Mouse (Mus musculus) hindbrain, embryonic 16.5 days (tissue): ENCODE data around the gene Braf. TPM values are rescaled to one million over a fixed set of nuclear protein-coding genes. Genes with fewer than 3 reads are reported as not detected.
"Not testable (repeated sequence)": the region's sequence is repeated elsewhere in the genome, so short reads cannot be mapped to it uniquely, and the experiment has no call there.

Experiments
- ATAC-seq: fragments of 200-750 bp; cut with Nextera tagmentation; 2 replicates; pipeline ENCODE4 v1.8.0; 2017; ENCODE audit warnings: moderate TSS enrichment, moderate library complexity
- H3K27ac ChIP-seq: fragments of 300-500 bp; sonication (generic); 2 replicates; pipeline ENCODE4 v1.5.1; 2014; ENCODE audit warnings: low read depth, mild to moderate bottlenecking, control low read depth, low read length, moderate library complexity
- H3K27me3 ChIP-seq: fragments of 300-500 bp; sonication (generic); replicated peaks from 2 replicates; pipeline ENCODE4 v1.6.1; 2014; ENCODE audit warnings: low read length; ENCODE audit not compliant: control insufficient read depth, insufficient read depth
- H3K36me3 ChIP-seq: fragments of 300-500 bp; sonication (generic); 2 replicates; pipeline ENCODE4 v1.6.1; 2014; ENCODE audit warnings: mild to moderate bottlenecking, low read length, moderate library complexity, mixed read lengths; ENCODE audit not compliant: control insufficient read depth, insufficient read depth
- H3K4me1 ChIP-seq: fragments of 300-500 bp; sonication (generic); 2 replicates; pipeline ENCODE4 v1.6.1; 2014; ENCODE audit warnings: low read depth, low read length; ENCODE audit not compliant: control insufficient read depth, insufficient read depth
- H3K4me2 ChIP-seq: fragments of 300-500 bp; sonication (generic); 2 replicates; pipeline ENCODE4 v1.6.1; 2014; ENCODE audit warnings: mild to moderate bottlenecking, low read length, control low read depth, moderate library complexity
- H3K4me3 ChIP-seq: fragments of 300-500 bp; sonication (generic); 2 replicates; pipeline ENCODE4 v1.5.1; 2014; ENCODE audit warnings: mild to moderate bottlenecking, low read length, control low read depth, moderate library complexity
- H3K9ac ChIP-seq: fragments of 300-500 bp; sonication (generic); 2 replicates; pipeline ENCODE4 v1.6.1; 2014; ENCODE audit warnings: low read depth, mild to moderate bottlenecking, control low read depth, low read length, moderate library complexity
- H3K9me3 ChIP-seq: fragments of 300-500 bp; sonication (generic); 2 replicates; pipeline ENCODE4 v1.6.1; 2014; ENCODE audit warnings: mild to moderate bottlenecking, low read length, moderate library complexity; ENCODE audit not compliant: control insufficient read depth
- whole genome bisulfite sequencing: fragments of 180-500 bp; shearing (Covaris S2); extraction: QIAGEN DNeasy Blood & Tissue Kit; methylation state at CpG from one replicate; pipeline ENCODE4 v1.1.7; 2014; 5-methylcytosine and 5-hydroxymethylcytosine counted together
- polyA plus RNA-seq: library from polyadenylated mRNA; unstranded; fragments of >200 nt; fragmentation: Nextera tagmentation; extraction: Ambion mirVana; gene quantifications from 2 replicates; pipeline ENCODE4 v1.2.1, GENCODE M21; 2015

Braf gene
- polyA plus RNA-seq, 1 experiment from 2014 or later, result 20.7 TPM

- H3K9ac ChIP-seq, result peak overlapping the region; percentile 96
- peak overlapping the region; percentile 96 for H3K4me3 ChIP-seq
- WGBS, result under 1% methylated on average over 12 of the region's 12 CpGs
- H3K27ac ChIP-seq, result peak overlapping the region; percentile 98
- H3K4me2 ChIP-seq, result peak overlapping the region; percentile 98
- peak; percentile 53 for ATAC-seq
- no peaks in the 10 kb centered on the region for H3K36me3 ChIP-seq
- no peaks in the 10 kb centered on the region for H3K9me3 ChIP-seq
- H3K4me1 ChIP-seq, result peaks cover 24% of the 10 kb centered on the region
- no peaks in the 10 kb centered on the region for H3K27me3 ChIP-seq
Observed at GRCm38 (mm10) chr6:39724542-39724865, 759 bp downstream of the Braf start.

- Histone ChIP-seq H3K4me2 (peak overlapping the region; percentile 98), H3K4me1 (peaks cover 24% of the 10 kb centered on the region), H3K9ac (peak overlapping the region; percentile 96), H3K4me3 (peak overlapping the region; percentile 96), H3K9me3 (no peaks in the 10 kb centered on the region), H3K27me3 (no peaks in the 10 kb centered on the region), H3K27ac (peak overlapping the region; percentile 98; the same call in 1 of the 2 replicates), H3K36me3 (no peaks in the 10 kb centered on the region)
- no peak for ATAC-seq
- WGBS, result 2% methylated on average over 7 of the region's 7 CpGs
Observed at GRCm38 (mm10) chr6:39724071-39724470, 1.2 kb downstream of the Braf start.

GRCm38 (mm10) chr6:39718567-39718966, 6.7 kb downstream of the Braf start:
- no peaks in the 10 kb centered on the region for H3K9me3 ChIP-seq
- 67% methylated on average over 6 of the region's 6 CpGs for WGBS

GRCm38 (mm10) chr6:39717049-39717448, 8.2 kb downstream of the Braf start:
- H3K27me3 ChIP-seq, result no peaks in the 10 kb centered on the region
- WGBS, result 88% methylated on average over 2 of the region's 2 CpGs
- H3K4me2 ChIP-seq, result no peak overlapping the region

More at GRCm38 (mm10) chr6:39718567-39718966, 6.7 kb downstream of the Braf start:
- no peak overlapping the region for H3K4me2 ChIP-seq
- H3K27me3 ChIP-seq, result no peaks in the 10 kb centered on the region
- H3K9ac ChIP-seq, result no peak overlapping the region
- no peak overlapping the region for H3K27ac ChIP-seq
- no peak overlapping the region for H3K4me3 ChIP-seq
- H3K36me3 ChIP-seq, result no peaks in the 10 kb centered on the region
- H3K4me1 ChIP-seq, result peaks cover 19% of the 10 kb centered on the region
- ATAC-seq, result no peak

GRCm38 (mm10) chr6:39714341-39714740, 10.9 kb downstream of the Braf start:
- Histone ChIP-seq H3K9ac (no peak overlapping the region), H3K4me1 (no peaks in the 10 kb centered on the region), H3K27me3 (no peaks in the 10 kb centered on the region), H3K4me2 (no peak overlapping the region), H3K27ac (no peak overlapping the region), H3K9me3 (no peaks in the 10 kb centered on the region), H3K36me3 (no peaks in the 10 kb centered on the region), H3K4me3 (no peak overlapping the region)
- WGBS, result 81% methylated on average over 7 of the region's 7 CpGs
- no peak for ATAC-seq

More at GRCm38 (mm10) chr6:39717049-39717448, 8.2 kb downstream of the Braf start:
- Histone ChIP-seq H3K36me3 (no peaks in the 10 kb centered on the region), H3K4me3 (no peak overlapping the region), H3K9me3 (no peaks in the 10 kb centered on the region), H3K4me1 (peaks cover 9% of the 10 kb centered on the region), H3K27ac (no peak overlapping the region), H3K9ac (no peak overlapping the region)
- ATAC-seq, result no peak

- Histone ChIP-seq H3K36me3 (no peaks in the 10 kb centered on the region), H3K9me3 (no peaks in the 10 kb centered on the region), H3K9ac (no peak overlapping the region), H3K4me3 (no peak overlapping the region), H3K27ac (no peak overlapping the region), H3K4me2 (no peak overlapping the region), H3K4me1 (no peaks in the 10 kb centered on the region), H3K27me3 (no peaks in the 10 kb centered on the region)
- no peak for ATAC-seq
- 76% methylated on average over 3 of the region's 3 CpGs for WGBS
Observed at GRCm38 (mm10) chr6:39713399-39713798, 11.9 kb downstream of the Braf start.

GRCm38 (mm10) chr6:39705625-39706024, 19.6 kb downstream of the Braf start:
- H3K9ac ChIP-seq, result no peak overlapping the region
- no peak overlapping the region for H3K4me2 ChIP-seq
- no peaks in the 10 kb centered on the region for H3K36me3 ChIP-seq
- H3K27ac ChIP-seq, result no peak overlapping the region
- H3K27me3 ChIP-seq, result no peaks in the 10 kb centered on the region
- ATAC-seq, result no peak
- 92% methylated on average over 4 of the region's 4 CpGs for WGBS
- no peaks in the 10 kb centered on the region for H3K9me3 ChIP-seq
- no peak overlapping the region for H3K4me3 ChIP-seq
- no peaks in the 10 kb centered on the region for H3K4me1 ChIP-seq

- H3K36me3 ChIP-seq, result no peaks in the 10 kb centered on the region
- no peak; the same call in 1 of the 2 replicates for ATAC-seq
- 50% methylated on average over 1 of the region's 1 CpGs for WGBS
Observed at GRCm38 (mm10) chr6:39693126-39693525, 32.1 kb downstream of the Braf start.

GRCm38 (mm10) chr6:39686839-39687238, 38.4 kb downstream of the Braf start:
- not testable (repeated sequence) for H3K4me3 ChIP-seq, H3K4me2 ChIP-seq, H3K27me3 ChIP-seq, H3K27ac ChIP-seq, H3K9ac ChIP-seq, H3K36me3 ChIP-seq, ATAC-seq, H3K4me1 ChIP-seq, H3K9me3 ChIP-seq

More at GRCm38 (mm10) chr6:39693126-39693525, 32.1 kb downstream of the Braf start:
- no peaks in the 10 kb centered on the region; the same call in 1 of the 2 replicates for H3K4me1 ChIP-seq
- H3K4me2 ChIP-seq, result no peak overlapping the region
- no peak overlapping the region for H3K4me3 ChIP-seq
- no peaks in the 10 kb centered on the region for H3K9me3 ChIP-seq
- H3K27ac ChIP-seq, result no peak overlapping the region
- no peaks in the 10 kb centered on the region for H3K27me3 ChIP-seq
- H3K9ac ChIP-seq, result no peak overlapping the region

GRCm38 (mm10) chr6:39681795-39682194, 43.5 kb downstream of the Braf start:
- H3K9ac ChIP-seq, result no peak overlapping the region
- H3K27ac ChIP-seq, result no peak overlapping the region
- ATAC-seq, result no peak
- no peaks in the 10 kb centered on the region for H3K27me3 ChIP-seq
- 63% methylated on average over 5 of the region's 5 CpGs for WGBS
- H3K9me3 ChIP-seq, result no peaks in the 10 kb centered on the region
- peaks cover 3% of the 10 kb centered on the region; the same call in 1 of the 2 replicates for H3K36me3 ChIP-seq
- H3K4me2 ChIP-seq, result no peak overlapping the region
- H3K4me3 ChIP-seq, result no peak overlapping the region
- H3K4me1 ChIP-seq, result no peaks in the 10 kb centered on the region
